In genomic region chr11:43388122-43389097, GRCm38 (mm10) we compare ENCODE assay signal across 19 mouse cellular contexts. TPM values are rescaled to one million over a fixed set of nuclear protein-coding genes. Genes with fewer than 3 reads are reported as not detected.
A peak's percentile ranks its signal among the peaks of the same experiment; 100 is the strongest.
DNase-seq lines count a peak whose midpoint lies in the region; ATAC-seq lines count a peak whose summit lies in the region.
"Had no signal": no experiment of that assay in that cellular context is flagged by ENCODE, and none has a peak within 500 bp of the region (broad histone marks: within the 10 kb centered on the region; RNA-seq: fewer than 3 reads in every experiment).

No protein-coding gene starts in this region.

- H3K27me3 ChIP-seq in intestine, embryonic 14.5 days (replicated peaks; ENCODE audit: control insufficient read depth, insufficient read depth, low read length) = no peaks in the 10 kb centered on the region
- H3K27me3 ChIP-seq in intestine, embryonic 16.5 days (replicated peaks; ENCODE audit: control insufficient read depth, insufficient read depth, low read length) = no peaks in the 10 kb centered on the region; the same call in 1 of the 2 replicates
- 0 out of 2 replicates have a peak, but pooled peaks cover 11% of the 10 kb centered on the region for H3K27me3 ChIP-seq in hindbrain, embryonic 13.5 days
- H3K27me3 ChIP-seq: heart, embryonic 15.5 days had no signal

- WGBS in intestine, embryonic 14.5 days = 77% methylated on average over 21 of the region's 21 CpGs
- WGBS in intestine, embryonic 16.5 days = 75% methylated on average over 21 of the region's 21 CpGs
- 86% methylated on average over 21 of the region's 21 CpGs for WGBS in hindbrain, embryonic 13.5 days

- no peaks in the 10 kb centered on the region for H3K9me3 ChIP-seq in intestine, embryonic 14.5 days (ENCODE audit: control insufficient read depth, low read length)
- no peaks in the 10 kb centered on the region for H3K9me3 ChIP-seq in intestine, embryonic 16.5 days (ENCODE audit: control insufficient read depth, low read length)
- no peaks in the 10 kb centered on the region for H3K9me3 ChIP-seq in hindbrain, embryonic 13.5 days
- H3K9me3 ChIP-seq: forebrain, embryonic 10.5 days; heart, embryonic 15.5 days; neural tube, embryonic 13.5 days; stomach, embryonic 15.5 days had no signal

- ATAC-seq in intestine, embryonic 14.5 days (replicated peaks; ENCODE audit: low FRiP score, low TSS enrichment, low read depth) = no peak
- no peak for ATAC-seq in intestine, embryonic 16.5 days
- peak; percentile 58 for ATAC-seq in CD4-positive, CD25-positive, alpha-beta regulatory T cell, adult 4 months
- ATAC-seq in inflammation-experienced regulatory T-cells, adult 6 months = peak; percentile 60
- ATAC-seq in hindbrain, embryonic 13.5 days (ENCODE audit: low FRiP score) = no peak
- ATAC-seq: forebrain, postnatal 0 days had no signal

- H3K4me2 ChIP-seq in intestine, embryonic 14.5 days (ENCODE audit: low read length) = no peak overlapping the region
- H3K4me2 ChIP-seq in intestine, embryonic 16.5 days (ENCODE audit: low read depth, low read length) = no peak overlapping the region
- no peak overlapping the region for H3K4me2 ChIP-seq in hindbrain, embryonic 13.5 days
- H3K4me2 ChIP-seq: heart, embryonic 15.5 days; midbrain, embryonic 11.5 days; neural tube, embryonic 13.5 days; stomach, embryonic 15.5 days had no signal

- DNase-seq in intestine, embryonic 14.5 days (ENCODE audit: low spot score) = peak; percentile 37
- peak; percentile 78 for DNase-seq in A20 (ENCODE audit: low read depth, low spot score)
- no peak for DNase-seq in gastrocnemius, postnatal 25 days
- no peak for DNase-seq in yolk sac, embryonic 10.5 days (ENCODE audit: low spot score)
- DNase-seq: cerebellum, adult 2 months; forebrain, postnatal 0 days; gastrocnemius, adult 2 months; heart, adult 18-20 months had no signal

- no peak overlapping the region for H3K4me3 ChIP-seq in intestine, embryonic 14.5 days (ENCODE audit: low read depth, low read length)
- H3K4me3 ChIP-seq in intestine, embryonic 16.5 days (ENCODE audit: low read length) = no peak overlapping the region
- H3K4me3 ChIP-seq in hindbrain, embryonic 13.5 days = no peak overlapping the region
- H3K4me3 ChIP-seq: forebrain, embryonic 10.5 days; gastrocnemius, adult 2 months; heart, embryonic 15.5 days; neural tube, embryonic 13.5 days; stomach, embryonic 15.5 days had no signal

- H3K36me3 ChIP-seq in intestine, embryonic 14.5 days (ENCODE audit: control insufficient read depth, insufficient read depth, low read length) = no peaks in the 10 kb centered on the region
- H3K36me3 ChIP-seq in intestine, embryonic 16.5 days (ENCODE audit: control insufficient read depth, insufficient read depth, low read length) = no peaks in the 10 kb centered on the region
- H3K36me3 ChIP-seq in hindbrain, embryonic 13.5 days = no peaks in the 10 kb centered on the region
- H3K36me3 ChIP-seq: forebrain, embryonic 10.5 days; heart, embryonic 15.5 days; neural tube, embryonic 13.5 days; stomach, embryonic 15.5 days had no signal

- no peaks in the 10 kb centered on the region; the same call in 1 of the 2 replicates for H3K4me1 ChIP-seq in intestine, embryonic 14.5 days (replicated peaks; ENCODE audit: control insufficient read depth, insufficient read depth, low read length)
- peaks cover 7% of the 10 kb centered on the region; the same call in 1 of the 2 replicates for H3K4me1 ChIP-seq in intestine, embryonic 16.5 days (ENCODE audit: control insufficient read depth, insufficient read depth, low read length)
- H3K4me1 ChIP-seq in hindbrain, embryonic 13.5 days (replicated peaks) = peaks cover 15% of the 10 kb centered on the region

- H3K27ac ChIP-seq in intestine, embryonic 14.5 days (ENCODE audit: low read depth) = no peak overlapping the region
- no peak overlapping the region for H3K27ac ChIP-seq in intestine, embryonic 16.5 days (ENCODE audit: low read length)
- H3K27ac ChIP-seq in hindbrain, embryonic 13.5 days = no peak overlapping the region
- H3K27ac ChIP-seq: forebrain, embryonic 10.5 days; gastrocnemius, adult 2 months; heart, embryonic 15.5 days; liver, embryonic 14.5 days; macrophage; neural tube, embryonic 13.5 days; stomach, embryonic 15.5 days had no signal

- no peak overlapping the region for H3K9ac ChIP-seq in intestine, embryonic 14.5 days (ENCODE audit: low read length)
- H3K9ac ChIP-seq in intestine, embryonic 16.5 days (ENCODE audit: low read depth, low read length) = no peak overlapping the region
- no peak overlapping the region for H3K9ac ChIP-seq in hindbrain, embryonic 13.5 days
- H3K9ac ChIP-seq: forebrain, postnatal 0 days; heart, embryonic 15.5 days; liver, embryonic 14.5 days; neural tube, embryonic 13.5 days; stomach, embryonic 15.5 days had no signal

RNA-seq across cellular contexts. Expression of gene Pttg1, which starts 37.6 kb away (rescaled TPM):
- polyA plus RNA-seq in intestine, embryonic 14.5 days (2014; fragmentation: Nextera tagmentation; extraction: Ambion mirVana) = 67.1 and 70.7 TPM in 2 replicates
- 61.2 and 65.5 TPM in 2 replicates for polyA plus RNA-seq in intestine, embryonic 16.5 days (2015; fragmentation: Nextera tagmentation; extraction: Ambion mirVana)
- polyA plus RNA-seq in CD4-positive, CD25-positive, alpha-beta regulatory T cell, adult 4 months (2017; shearing (Covaris generic)) = 100 to 1,000 TPM; 183 to 195 TPM
- polyA plus RNA-seq in inflammation-experienced regulatory T-cells, adult 6 months (2017; shearing (Covaris generic)) = 100 to 1,000 TPM; 103 to 180 (median 127) TPM
- polyA plus RNA-seq in hindbrain, embryonic 13.5 days (2015; fragmentation: Nextera tagmentation; extraction: Ambion mirVana) = 51.3 and 56.9 TPM in 2 replicates
- total RNA-seq in gastrocnemius, postnatal 25 days (2021) = 10 to 100 TPM; 37.3 to 39.1 TPM

RNA-seq across cellular contexts. Expression of gene Slu7, which starts 45.1 kb away (rescaled TPM):
- polyA plus RNA-seq in intestine, embryonic 14.5 days (2014; fragmentation: Nextera tagmentation; extraction: Ambion mirVana) = 45.0 and 55.6 TPM in 2 replicates
- polyA plus RNA-seq in intestine, embryonic 16.5 days (2015; fragmentation: Nextera tagmentation; extraction: Ambion mirVana) = 41.7 and 46.8 TPM in 2 replicates
- 100 to 1,000 TPM; 103 to 115 TPM for polyA plus RNA-seq in CD4-positive, CD25-positive, alpha-beta regulatory T cell, adult 4 months (2017; shearing (Covaris generic))
- polyA plus RNA-seq in inflammation-experienced regulatory T-cells, adult 6 months (2017; shearing (Covaris generic)) = 100 to 1,000 TPM; 102 to 127 (median 108) TPM
- polyA plus RNA-seq in hindbrain, embryonic 13.5 days (2015; fragmentation: Nextera tagmentation; extraction: Ambion mirVana) = 71.0 and 71.5 TPM in 2 replicates
- 10 to 100 TPM; 27.8 to 28.3 TPM for total RNA-seq in gastrocnemius, postnatal 25 days (2021)

Comparison
In these comparisons a context has a peak if more than half of its experiments do, and no peak if none do; other contexts are left out.
1. ATAC-seq: peak in CD4-positive, CD25-positive, alpha-beta regulatory T cell, adult 4 months (single experiment) and inflammation-experienced regulatory T-cells, adult 6 months (single experiment); none in intestine, embryonic 14.5 days (single experiment), intestine, embryonic 16.5 days (single experiment) and hindbrain, embryonic 13.5 days (single experiment).
2. DNase-seq: peak in intestine, embryonic 14.5 days (single experiment) and A20 (single experiment); none in gastrocnemius, postnatal 25 days (single experiment) and yolk sac, embryonic 10.5 days (single experiment).